Mouse (Mus musculus) midbrain, embryonic 13.5 days (tissue): ENCODE data around the gene Scn1b. TPM values are rescaled to one million over a fixed set of nuclear protein-coding genes. Genes with fewer than 3 reads are reported as not detected.

Experiments
- ATAC-seq: fragments of 200-750 bp; cut with Nextera tagmentation; 2 replicates; pipeline ENCODE4 v1.8.0; 2017; ENCODE audit warnings: mild to moderate bottlenecking, moderate TSS enrichment, moderate library complexity
- H3K27ac ChIP-seq: fragments of 300-500 bp; sonication (generic); 2 replicates; pipeline ENCODE4 v1.5.1; 2015; ENCODE audit warnings: inconsistent platforms, mild to moderate bottlenecking, moderate library complexity
- H3K27me3 ChIP-seq: fragments of 300-500 bp; sonication (generic); 2 replicates; pipeline ENCODE4 v1.6.1; 2015; ENCODE audit warnings: mild to moderate bottlenecking, inconsistent platforms
- H3K36me3 ChIP-seq: fragments of 300-500 bp; sonication (generic); 2 replicates; pipeline ENCODE4 v1.6.1; 2015; ENCODE audit warnings: mild to moderate bottlenecking, inconsistent platforms
- H3K4me1 ChIP-seq: fragments of 300-500 bp; sonication (generic); replicated peaks from 2 replicates; pipeline ENCODE4 v1.6.1; 2015; ENCODE audit warnings: inconsistent platforms
- H3K4me2 ChIP-seq: fragments of 300-500 bp; sonication (generic); replicated peaks from 2 replicates; pipeline ENCODE4 v1.6.1; 2015; ENCODE audit warnings: moderate library complexity, mild to moderate bottlenecking, inconsistent platforms
- H3K4me3 ChIP-seq: fragments of 300-500 bp; sonication (generic); replicated peaks from 2 replicates; pipeline ENCODE4 v1.5.1; 2015; ENCODE audit warnings: mild to moderate bottlenecking, inconsistent platforms
- H3K9ac ChIP-seq: fragments of 300-500 bp; sonication (generic); replicated peaks from 2 replicates; pipeline ENCODE4 v1.6.1; 2015; ENCODE audit warnings: mild to moderate bottlenecking, inconsistent platforms
- H3K9me3 ChIP-seq: fragments of 300-500 bp; sonication (generic); 2 replicates; pipeline ENCODE4 v1.6.1; 2016; ENCODE audit warnings: mild to moderate bottlenecking, inconsistent platforms
- WGBS: fragments of 180-500 bp; shearing (Covaris S2); methylation state at CpG from one replicate; pipeline ENCODE4 v1.1.7; 2015; 5-methylcytosine and 5-hydroxymethylcytosine counted together
- polyA plus RNA-seq: library from polyadenylated mRNA; unstranded; fragments of >200 nt; fragmentation: Nextera tagmentation; extraction: Ambion mirVana; gene quantifications from 2 replicates; pipeline ENCODE4 v1.2.1, GENCODE M21; 2015

The Scn1b gene
- polyA plus RNA-seq, 1 experiment from 2014 or later, result 2.7 TPM

- no peak for ATAC-seq
- Histone ChIP-seq H3K36me3 (peaks cover 15% of the 10 kb centered on the region), H3K27ac (no peak overlapping the region), H3K27me3 (peaks cover 50% of the 10 kb centered on the region), H3K4me2 (no peak overlapping the region), H3K9ac (no peak overlapping the region), H3K4me1 (peaks cover 16% of the 10 kb centered on the region), H3K4me3 (no peak overlapping the region), H3K9me3 (no peaks in the 10 kb centered on the region)
- 89% methylated on average over 5 of the region's 5 CpGs for WGBS
Observed at GRCm38 (mm10) chr7:31124381-31124780, 2.4 kb downstream of the Scn1b start.

GRCm38 (mm10) chr7:31123697-31124096 is 3.1 kb downstream of the Scn1b start:
- no peak for ATAC-seq
- WGBS, result 83% methylated on average over 3 of the region's 3 CpGs

GRCm38 (mm10) chr7:31122641-31123631 is 3.9 kb downstream of the Scn1b start:
- Histone ChIP-seq H3K36me3 (peaks cover under 1% of the 10 kb centered on the region; the same call in 1 of the 2 replicates), H3K4me1 (peaks cover 16% of the 10 kb centered on the region), H3K4me2 (no peak overlapping the region), H3K9ac (no peak overlapping the region), H3K9me3 (no peaks in the 10 kb centered on the region), H3K27me3 (peaks cover 41% of the 10 kb centered on the region), H3K27ac (no peak overlapping the region), H3K4me3 (no peak overlapping the region)
- no peak for ATAC-seq
- 89% methylated on average over 16 of the region's 16 CpGs for WGBS

More at GRCm38 (mm10) chr7:31123697-31124096, 3.1 kb downstream of the Scn1b start:
- Histone ChIP-seq H3K27ac (no peak overlapping the region), H3K4me3 (no peak overlapping the region), H3K4me1 (peaks cover 16% of the 10 kb centered on the region), H3K4me2 (no peak overlapping the region), H3K27me3 (peaks cover 48% of the 10 kb centered on the region), H3K36me3 (peaks cover 8% of the 10 kb centered on the region), H3K9ac (no peak overlapping the region), H3K9me3 (no peaks in the 10 kb centered on the region)

- Histone ChIP-seq H3K27me3 (peaks cover 19% of the 10 kb centered on the region; the same call in 1 of the 2 replicates), H3K9ac (no peak overlapping the region), H3K36me3 (no peaks in the 10 kb centered on the region), H3K4me2 (no peak overlapping the region), H3K9me3 (no peaks in the 10 kb centered on the region), H3K27ac (no peak overlapping the region), H3K4me1 (no peaks in the 10 kb centered on the region; the same call in 1 of the 2 replicates), H3K4me3 (no peak overlapping the region)
- WGBS, result 91% methylated on average over 5 of the region's 5 CpGs
- ATAC-seq, result no peak
Observed at GRCm38 (mm10) chr7:31119556-31119955, 7.2 kb downstream of the Scn1b start.

GRCm38 (mm10) chr7:31118486-31118885 is 8.3 kb downstream of the Scn1b start:
- H3K4me1 ChIP-seq, result no peaks in the 10 kb centered on the region; the same call in 1 of the 2 replicates
- H3K9ac ChIP-seq, result no peak overlapping the region
- no peaks in the 10 kb centered on the region for H3K9me3 ChIP-seq
- no peaks in the 10 kb centered on the region for H3K36me3 ChIP-seq
- H3K4me3 ChIP-seq, result no peak overlapping the region
- peaks cover 11% of the 10 kb centered on the region; the same call in 1 of the 2 replicates for H3K27me3 ChIP-seq
- H3K4me2 ChIP-seq, result no peak overlapping the region
- ATAC-seq, result no peak
- WGBS, result 80% methylated on average over 7 of the region's 7 CpGs
- H3K27ac ChIP-seq, result no peak overlapping the region

GRCm38 (mm10) chr7:31117465-31117864 is 9.3 kb downstream of the Scn1b start:
- Histone ChIP-seq H3K9ac (no peak overlapping the region), H3K27me3 (0 out of 2 replicates have a peak, but pooled peaks cover 11% of the 10 kb centered on the region), H3K4me1 (no peaks in the 10 kb centered on the region; the same call in 1 of the 2 replicates), H3K4me2 (no peak overlapping the region), H3K36me3 (no peaks in the 10 kb centered on the region), H3K9me3 (no peaks in the 10 kb centered on the region), H3K4me3 (no peak overlapping the region), H3K27ac (no peak overlapping the region)
- WGBS, result 83% methylated on average over 11 of the region's 11 CpGs
- ATAC-seq, result no peak

- Histone ChIP-seq H3K9ac (peak overlapping the region; percentile 16; the same call in 1 of the 2 replicates), H3K4me3 (no peak overlapping the region), H3K27me3 (0 out of 2 replicates have a peak, but pooled peaks cover 11% of the 10 kb centered on the region), H3K27ac (no peak overlapping the region), H3K4me2 (no peak overlapping the region), H3K9me3 (no peaks in the 10 kb centered on the region), H3K36me3 (no peaks in the 10 kb centered on the region), H3K4me1 (no peaks in the 10 kb centered on the region; the same call in 1 of the 2 replicates)
- ATAC-seq, result peak; percentile 60; the same call in 1 of the 2 replicates
- 39% methylated on average over 16 of the region's 16 CpGs for WGBS
Observed at GRCm38 (mm10) chr7:31116721-31117145, 10.1 kb downstream of the Scn1b start.

GRCm38 (mm10) chr7:31115587-31116043 is 11.2 kb downstream of the Scn1b start:
- H3K4me3 ChIP-seq, result no peak overlapping the region
- no peak overlapping the region for H3K27ac ChIP-seq
- ATAC-seq, result no peak
- 34% methylated on average over 17 of the region's 17 CpGs for WGBS
- no peaks in the 10 kb centered on the region for H3K36me3 ChIP-seq
- H3K4me1 ChIP-seq, result no peaks in the 10 kb centered on the region; the same call in 1 of the 2 replicates
- H3K9me3 ChIP-seq, result no peaks in the 10 kb centered on the region
- 0 out of 2 replicates have a peak, but pooled peaks cover 11% of the 10 kb centered on the region for H3K27me3 ChIP-seq
- H3K4me2 ChIP-seq, result no peak overlapping the region
- H3K9ac ChIP-seq, result no peak overlapping the region

GRCm38 (mm10) chr7:31115182-31115581 is 11.6 kb downstream of the Scn1b start, which contains the start of gene Hpn:
Hpn (minus strand) TSS chr7:31115290.
- no peak within 1 kb of the TSS for H3K9ac ChIP-seq
- H3K4me1 ChIP-seq, result no peaks in the 10 kb centered on the region; the same call in 1 of the 2 replicates
- no peaks in the 10 kb centered on the region for H3K36me3 ChIP-seq
- H3K27me3 ChIP-seq, result 0 out of 2 replicates have a peak, but pooled peaks cover 11% of the 10 kb centered on the region
- no peak within 1 kb of the TSS for H3K4me2 ChIP-seq
- 16% methylated on average over 15 of the region's 15 CpGs for WGBS
- no peaks in the 10 kb centered on the region for H3K9me3 ChIP-seq
- H3K27ac ChIP-seq, result no peak within 1 kb of the TSS
- H3K4me3 ChIP-seq, result no peak within 1 kb of the TSS
- ATAC-seq, result no peak

GRCm38 (mm10) chr7:31114646-31115045 is 12.2 kb downstream of the Scn1b start:
- WGBS, result 49% methylated on average over 10 of the region's 10 CpGs
- H3K9me3 ChIP-seq, result no peaks in the 10 kb centered on the region
- H3K9ac ChIP-seq, result no peak overlapping the region

GRCm38 (mm10) chr7:31113800-31114199 is 13.0 kb downstream of the Scn1b start:
- Histone ChIP-seq H3K36me3 (no peaks in the 10 kb centered on the region), H3K4me1 (no peaks in the 10 kb centered on the region; the same call in 1 of the 2 replicates), H3K9ac (no peak overlapping the region), H3K9me3 (no peaks in the 10 kb centered on the region), H3K27ac (no peak overlapping the region), H3K4me2 (no peak overlapping the region), H3K27me3 (0 out of 2 replicates have a peak, but pooled peaks cover 11% of the 10 kb centered on the region), H3K4me3 (no peak overlapping the region)
- no peak for ATAC-seq
- WGBS, result 85% methylated on average over 6 of the region's 6 CpGs

More at GRCm38 (mm10) chr7:31114646-31115045, 12.2 kb downstream of the Scn1b start:
- no peak overlapping the region for H3K4me3 ChIP-seq
- H3K4me1 ChIP-seq, result no peaks in the 10 kb centered on the region; the same call in 1 of the 2 replicates
- H3K4me2 ChIP-seq, result no peak overlapping the region
- ATAC-seq, result no peak
- H3K27ac ChIP-seq, result no peak overlapping the region
- 0 out of 2 replicates have a peak, but pooled peaks cover 11% of the 10 kb centered on the region for H3K27me3 ChIP-seq
- H3K36me3 ChIP-seq, result no peaks in the 10 kb centered on the region

GRCm38 (mm10) chr7:31112036-31112435 is 14.8 kb downstream of the Scn1b start:
- H3K27me3 ChIP-seq, result 0 out of 2 replicates have a peak, but pooled peaks cover 11% of the 10 kb centered on the region
- ATAC-seq, result no peak
- H3K9ac ChIP-seq, result no peak overlapping the region
- H3K36me3 ChIP-seq, result no peaks in the 10 kb centered on the region
- H3K4me3 ChIP-seq, result no peak overlapping the region
- WGBS, result 23% methylated on average over 4 of the region's 4 CpGs
- no peaks in the 10 kb centered on the region for H3K9me3 ChIP-seq
- no peaks in the 10 kb centered on the region; the same call in 1 of the 2 replicates for H3K4me1 ChIP-seq
- no peak overlapping the region for H3K27ac ChIP-seq
- no peak overlapping the region for H3K4me2 ChIP-seq
